Mouse (Mus musculus) monocyte, adult 2 months (primary cell): ENCODE data around the gene Setmar.
"Not testable (repeated sequence)": the region's sequence is repeated elsewhere in the genome, so short reads cannot be mapped to it uniquely, and the experiment has no call there.

Source experiments
- DNase-seq, 2 experiments: peaks; one replicate each; pipeline ENCODE4 v3.0.0; 2022; ENCODE audit warnings: low spot score in 2 of 2, low read depth in 1 of 2

Setmar gene

GRCm38 (mm10) chr6:108064918-108065526, at the start of gene Setmar:
TSS of gene Setmar (plus strand) at chr6:108065045.
- peak; percentile 91 to 97 for DNase-seq

GRCm38 (mm10) chr6:108021646-108022045, 43.2 kb upstream of the Setmar start:
- DNase-seq: no peak

- DNase-seq: not testable (repeated sequence)
These were observed 9.8 kb upstream of the Setmar start for GRCm38 (mm10) chr6:108055041-108055440.

- no peak for DNase-seq
These were observed 8.9 kb upstream of the Setmar start for GRCm38 (mm10) chr6:108055946-108056345.

GRCm38 (mm10) chr6:108057353-108057752, 7.5 kb upstream of the Setmar start:
- no peak for DNase-seq

GRCm38 (mm10) chr6:108058066-108058465, 6.8 kb upstream of the Setmar start:
- DNase-seq: no peak

GRCm38 (mm10) chr6:108061121-108061520, 3.7 kb upstream of the Setmar start:
- DNase-seq: no peak

- peak in 1 of 2 experiments; percentile 23 for DNase-seq
These were observed 738 bp downstream of the Setmar start for GRCm38 (mm10) chr6:108065583-108065982.

GRCm38 (mm10) chr6:108070947-108071346, 6.1 kb downstream of the Setmar start:
- DNase-seq: no peak

- DNase-seq: no peak
These were observed 8.2 kb downstream of the Setmar start for GRCm38 (mm10) chr6:108073071-108073470.

GRCm38 (mm10) chr6:108073931-108074330, 9.1 kb downstream of the Setmar start:
- no peak for DNase-seq

GRCm38 (mm10) chr6:108074624-108075023, 9.8 kb downstream of the Setmar start:
- DNase-seq: no peak

GRCm38 (mm10) chr6:108075857-108076256, 11.0 kb downstream of the Setmar start:
- DNase-seq: no peak

- DNase-seq: no peak
These were observed 26.5 kb downstream of the Setmar start for GRCm38 (mm10) chr6:108091296-108091695.

GRCm38 (mm10) chr6:108092646-108093045, 27.8 kb downstream of the Setmar start:
- no peak for DNase-seq

- no peak for DNase-seq
These were observed 28.6 kb downstream of the Setmar start for GRCm38 (mm10) chr6:108093449-108093848.

- DNase-seq: no peak
These were observed 30.6 kb downstream of the Setmar start for GRCm38 (mm10) chr6:108095445-108095844.

GRCm38 (mm10) chr6:108098171-108098845, 33.5 kb downstream of the Setmar start:
- DNase-seq: peak; percentile 39 to 53

- no peak for DNase-seq
These were observed 34.0 kb downstream of the Setmar start for GRCm38 (mm10) chr6:108098846-108099217.

- DNase-seq: no peak
These were observed 37.3 kb downstream of the Setmar start for GRCm38 (mm10) chr6:108101936-108102830.

- no peak for DNase-seq
These were observed 42.5 kb downstream of the Setmar start for GRCm38 (mm10) chr6:108107376-108107775.

GRCm38 (mm10) chr6:108110336-108110735, 45.5 kb downstream of the Setmar start:
- no peak for DNase-seq
